Mouse (Mus musculus): Measurements from ENCODE around the gene Cdh4.

- no peak for TF ChIP-seq GATA1 (IDR thresholded peaks at IDR 0.05; ENCODE audit: low read length)
- no peak for TF ChIP-seq TAL1 (IDR thresholded peaks at IDR 0.05; ENCODE audit: low read length)
These were observed 430.5 kb downstream of the Cdh4 start for GRCm38 (mm10) chr2:179872724-179873123.

Measured in erythroblast, embryonic 14.5 days (primary cell).